Mouse (Mus musculus) adrenal gland, postnatal 14 days (tissue): ENCODE measurements at regions not wholly inside any gene's neighbourhood (a gene's known extent, or its start where the extent isn't known, plus 50 kb on each side); places are given as distances from the start of the nearest gene placed in this dataset.
A peak's percentile ranks its signal among the peaks of the same experiment; 100 is the strongest.

Experiments used
- DNase-seq: peaks from one replicate; pipeline ENCODE4 v3.0.0; 2021; ENCODE audit warnings: mixed read lengths

GRCm38 (mm10) chr12:98337644-98338043, 69.2 kb downstream of the Gpr65 start:
- no peak for DNase-seq

DNA sequence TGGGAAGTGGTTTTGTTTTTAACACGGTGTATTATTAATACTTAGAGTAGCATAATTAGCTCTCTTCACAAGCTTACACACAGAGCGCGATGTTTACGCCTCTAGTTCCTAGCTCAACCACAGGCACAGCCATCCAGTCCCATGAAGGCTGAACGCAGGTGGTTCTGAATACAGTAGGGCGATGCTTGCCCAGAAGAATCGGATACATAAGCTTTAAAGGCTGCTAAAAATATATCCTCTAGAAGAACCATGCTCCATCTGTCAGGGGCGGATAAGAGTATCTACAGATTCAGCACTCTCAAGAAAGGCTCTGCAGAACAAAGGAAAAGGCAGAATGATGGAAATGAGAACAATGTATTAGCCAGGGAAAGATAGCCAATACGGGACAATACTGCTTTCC, 71.1 kb downstream of the Gpr65 start:
- no peak for DNase-seq

DNA sequence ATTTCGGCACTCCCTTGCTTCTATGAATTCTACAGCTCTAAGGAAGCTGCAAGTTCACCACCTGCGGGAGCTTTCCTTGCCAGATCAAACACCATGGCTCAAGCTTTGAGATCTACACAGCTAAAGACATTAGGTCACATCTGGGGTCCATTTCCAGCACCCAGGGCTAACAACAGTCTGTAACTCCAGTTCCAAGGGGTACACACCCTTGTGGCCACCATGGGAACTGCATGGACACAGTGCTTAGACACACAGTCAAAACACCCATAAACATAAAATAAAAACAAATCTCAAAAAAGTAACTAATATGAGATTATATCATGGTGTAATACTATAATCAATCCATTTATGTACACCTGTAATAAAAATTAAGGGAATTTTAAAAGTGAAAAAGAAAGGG, 73.7 kb downstream of the Gpr65 start:
- peak; percentile 29 for DNase-seq

DNA sequence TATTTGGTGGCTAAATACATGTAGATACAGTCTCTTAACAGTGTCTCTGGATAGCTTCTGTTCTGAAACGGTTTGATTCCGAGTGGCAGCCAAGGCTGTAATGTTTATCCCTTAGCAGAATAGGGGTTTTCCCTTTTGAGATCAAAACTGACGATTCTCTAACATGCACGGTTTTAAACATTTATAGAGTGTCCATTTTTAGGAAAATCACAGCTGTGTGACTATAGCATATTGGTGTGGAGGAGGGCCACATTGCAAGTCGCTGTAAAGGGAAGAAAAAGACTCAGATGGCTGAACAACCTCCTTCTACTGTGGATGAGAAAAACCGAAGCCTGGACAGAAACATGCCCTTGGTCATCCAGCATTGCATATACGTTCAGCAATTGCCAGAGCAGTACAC, 75.2 kb downstream of the Gpr65 start:
- DNase-seq: no peak

DNA sequence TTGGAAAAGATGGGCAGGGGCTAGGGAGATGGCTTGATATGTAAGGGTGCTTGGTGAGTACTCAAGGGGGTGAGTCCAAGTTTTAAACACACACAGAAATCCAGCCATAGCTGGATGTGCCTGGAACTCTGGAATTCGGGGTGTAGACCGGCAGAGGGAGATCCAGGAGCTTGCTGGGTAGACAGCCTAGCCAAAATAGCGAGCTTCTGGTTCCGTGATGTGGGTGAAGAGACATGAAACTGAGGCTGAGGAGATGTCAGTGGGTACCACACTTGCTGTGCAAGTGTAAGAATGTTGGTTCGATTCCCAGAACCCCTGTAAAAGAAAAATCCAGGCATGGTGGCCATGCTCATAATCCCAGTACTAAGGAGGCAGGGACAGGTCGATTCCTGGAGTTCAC, 78.6 kb downstream of the Gpr65 start:
- no peak for DNase-seq

DNA sequence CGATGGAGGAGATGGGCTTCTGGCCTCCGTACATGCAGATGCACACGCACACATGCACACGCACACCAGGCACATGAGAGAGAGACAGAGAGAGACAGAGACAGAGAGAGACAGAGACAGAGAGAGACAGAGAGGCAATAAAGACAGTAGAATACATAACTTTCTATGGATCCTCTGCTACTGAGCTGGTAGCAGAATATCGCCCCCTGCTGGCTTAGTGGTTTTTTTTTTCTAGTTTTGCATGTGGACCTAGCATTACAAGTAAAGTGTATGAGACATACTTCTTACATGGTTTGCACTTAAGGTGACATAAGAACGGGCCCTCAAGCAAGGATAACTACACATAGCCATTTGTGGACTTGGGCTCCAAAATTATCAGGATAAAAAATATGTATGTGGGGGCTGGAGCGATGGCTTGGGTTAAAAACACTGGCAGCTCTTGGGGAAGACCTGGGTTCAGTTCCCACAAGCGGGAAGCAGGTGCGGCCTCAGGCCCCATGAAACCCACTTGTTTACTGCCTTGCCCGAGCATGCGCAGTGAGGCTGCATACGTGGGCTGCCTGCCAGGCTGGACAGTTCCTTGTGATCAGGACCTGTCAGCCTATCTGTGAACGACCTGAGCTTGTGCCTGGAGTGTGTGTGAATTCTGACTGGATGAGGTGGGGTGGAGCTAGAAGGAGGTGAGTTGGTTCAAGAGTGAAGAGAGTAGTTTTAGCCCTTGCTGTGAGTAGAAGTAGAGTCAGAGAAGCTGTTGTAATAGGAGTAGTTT, 79.3 kb downstream of the Gpr65 start:
- DNase-seq: peak; percentile 64

DNA sequence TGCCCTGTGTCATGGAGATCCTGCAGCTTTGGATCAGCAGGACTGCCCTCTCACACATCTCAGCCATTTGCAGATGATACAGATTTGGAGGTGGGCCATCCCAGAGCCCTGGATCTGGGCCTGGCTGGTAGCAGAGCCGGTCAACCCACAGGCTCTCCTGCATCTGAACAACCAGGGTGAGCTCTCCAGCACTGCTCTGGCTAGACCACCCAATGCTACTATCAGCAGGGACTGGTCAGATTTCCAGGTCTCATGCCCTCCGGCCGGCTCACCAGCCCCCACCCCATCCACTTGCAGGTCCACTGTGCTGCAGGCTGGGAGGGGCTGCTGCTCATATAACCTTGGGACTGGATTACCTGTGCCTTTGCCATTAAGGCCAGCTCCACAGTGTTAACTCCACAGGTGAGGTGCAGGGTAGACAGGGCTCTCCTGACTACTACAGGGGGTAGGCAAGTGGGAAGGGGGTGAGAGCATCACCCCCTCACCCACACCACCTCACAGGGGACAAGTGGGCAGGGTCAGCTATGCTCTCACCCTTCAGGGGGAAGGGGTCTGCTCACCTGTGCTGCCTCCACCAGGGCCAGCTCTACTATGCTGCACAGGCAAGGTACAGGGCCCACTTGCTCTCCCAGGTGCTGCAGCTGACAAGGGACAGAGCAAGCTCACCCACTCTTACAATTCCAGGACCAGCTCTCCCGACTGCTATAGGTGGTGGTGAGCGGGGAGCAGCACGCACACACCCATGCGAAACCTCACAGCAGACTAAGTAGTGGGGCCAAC, 81.6 kb downstream of the Gpr65 start:
- no peak for DNase-seq

GRCm38 (mm10) chr12:98352401-98352800, 84.0 kb downstream of the Gpr65 start:
- DNase-seq: no peak

DNA sequence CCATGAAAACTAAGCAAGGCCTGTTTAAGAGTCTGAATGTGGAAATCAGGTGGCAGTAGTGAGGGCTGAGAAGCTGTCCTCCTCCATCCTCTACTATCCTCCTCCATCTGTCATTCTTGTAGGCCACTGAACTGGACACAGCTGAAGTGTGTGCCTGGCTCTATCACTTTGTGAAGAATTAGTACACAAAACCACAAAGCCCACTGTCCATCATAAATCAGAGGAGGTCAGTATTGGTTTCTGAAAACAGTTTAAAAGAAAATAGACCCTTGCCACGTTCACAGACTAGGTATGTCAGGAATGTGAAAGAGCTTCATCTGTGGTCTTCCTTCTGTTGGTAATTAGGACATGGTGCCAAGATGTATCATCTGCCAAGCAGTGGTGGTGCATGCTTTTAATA, 86.1 kb downstream of the Gpr65 start:
- no peak for DNase-seq

- no peak for DNase-seq
These were observed 99.1 kb downstream of the Gpr65 start for GRCm38 (mm10) chr12:98367583-98367982.

- no peak for DNase-seq
These were observed 102.3 kb downstream of the Gpr65 start for GRCm38 (mm10) chr12:98370771-98371170.

GRCm38 (mm10) chr12:98375214-98375910, 106.9 kb downstream of the Gpr65 start:
- no peak for DNase-seq
